Mouse (Mus musculus) lung, postnatal 0 days (tissue): ENCODE data around the gene Agpat2.

ENCODE experiments used
- CTCF ChIP-seq: IDR thresholded peaks from 2 replicates; pipeline ENCODE4 v1.5.1; 2016; ENCODE audit warnings: antibody characterized with exemption, mild to moderate bottlenecking
- EP300 ChIP-seq: IDR thresholded peaks from 2 replicates; pipeline ENCODE4 v1.6.1; 2016; ENCODE audit warnings: antibody characterized with exemption, mild to moderate bottlenecking, control low read depth

GRCm38 (mm10) chr2:26611896-26612295 is 7.7 kb upstream of the Agpat2 start:
- TF ChIP-seq CTCF (no peak), EP300 (no peak)
